Mouse (Mus musculus) small intestine, adult 2 months (tissue): ENCODE data around the gene Nap1l4. TPM values are rescaled to one million over a fixed set of nuclear protein-coding genes. Genes with fewer than 3 reads are reported as not detected.

Experiments used
- H3K27ac ChIP-seq: fragments of 200-500 bp; 2 replicates; pipeline ENCODE4 v1.5.1; 2012; ENCODE audit warnings: low read depth, low read length, control low read depth, inconsistent platforms; ENCODE audit not compliant: insufficient read depth
- H3K27me3 ChIP-seq: fragments of 200-500 bp; 2 replicates; pipeline ENCODE4 v1.6.1; 2012; ENCODE audit warnings: mild to moderate bottlenecking, moderate library complexity, low read length, inconsistent platforms; ENCODE audit not compliant: control insufficient read depth, insufficient read depth
- H3K36me3 ChIP-seq: fragments of 200-500 bp; 2 replicates; pipeline ENCODE4 v1.6.1; 2012; ENCODE audit warnings: mild to moderate bottlenecking, low read length, control low read depth, inconsistent platforms; ENCODE audit not compliant: control insufficient read depth, insufficient read depth
- H3K4me1 ChIP-seq: fragments of 200-500 bp; 2 replicates; pipeline ENCODE4 v1.6.1; 2012; ENCODE audit warnings: low read length, inconsistent platforms, mixed read lengths; ENCODE audit not compliant: control insufficient read depth, insufficient read depth, insufficient read length
- H3K4me3 ChIP-seq: fragments of 200-500 bp; 2 replicates; pipeline ENCODE4 v1.5.1; 2012; ENCODE audit warnings: low read depth, mild to moderate bottlenecking, control low read depth, inconsistent platforms, low read length, moderate library complexity
- CTCF ChIP-seq: fragments of 200-500 bp; IDR thresholded peaks from 2 replicates; pipeline ENCODE4 v1.5.1; 2012; ENCODE audit warnings: low read depth, mild to moderate bottlenecking, control low read depth, inconsistent platforms, low read length, moderate library complexity, mixed read lengths; ENCODE audit not compliant: insufficient replicate concordance, insufficient read length; ENCODE audit errors: extremely low read depth
- POLR2A ChIP-seq: fragments of 200-500 bp; IDR thresholded peaks from 2 replicates; pipeline ENCODE4 v1.6.1; 2012; ENCODE audit warnings: low read depth, mild to moderate bottlenecking, control low read depth, inconsistent platforms, low read length, moderate library complexity
- WGBS: fragments of 180-500 bp; shearing (Covaris S2); methylation state at CpG from one replicate; pipeline ENCODE4 v1.1.7; 2018; 5-methylcytosine and 5-hydroxymethylcytosine counted together
- polyA plus RNA-seq: library from polyadenylated mRNA; depleted of rRNA; stranded (reverse); fragments of >200 nt; gene quantifications from 2 replicates; pipeline ENCODE4 v1.2.3, GENCODE M21; 2012

Nap1l4 gene
- polyA plus RNA-seq, 1 experiment = 35.8 TPM

DNA sequence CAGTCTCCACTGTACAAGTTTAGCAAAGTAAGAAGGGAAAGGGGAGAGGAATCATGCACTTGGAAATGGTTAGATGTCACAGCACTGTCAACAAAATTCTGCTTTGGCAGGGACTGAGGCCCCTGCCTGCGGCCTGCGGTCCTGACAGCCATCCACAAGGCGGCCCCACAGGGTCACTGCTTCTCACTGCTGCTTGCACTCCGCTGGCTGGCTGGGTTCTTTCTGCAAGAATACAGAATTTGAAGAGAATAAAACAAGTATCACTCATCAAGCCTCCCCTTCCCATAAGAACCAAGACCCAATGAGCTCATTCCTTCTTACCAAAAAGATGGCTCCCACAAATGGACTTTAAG, 34.5 kb downstream of the Nap1l4 start:
- no peak overlapping the region for H3K27ac ChIP-seq
- WGBS = 98% methylated on average over 4 of the region's 4 CpGs
- H3K4me1 ChIP-seq = no peaks in the 10 kb centered on the region
- H3K27me3 ChIP-seq = no peaks in the 10 kb centered on the region
- no peak overlapping the region for H3K4me3 ChIP-seq
- no peak for TF ChIP-seq CTCF
- TF ChIP-seq POLR2A = no peak
- H3K36me3 ChIP-seq = peaks cover 55% of the 10 kb centered on the region

GRCm38 (mm10) chr7:143513763-143514415, 35.0 kb downstream of the Nap1l4 start:
- WGBS = 77% methylated on average over 10 of the region's 10 CpGs
- no peak for TF ChIP-seq CTCF
- no peak for TF ChIP-seq POLR2A
- H3K36me3 ChIP-seq = peaks cover 50% of the 10 kb centered on the region

GRCm38 (mm10) chr7:143511335-143511712, 37.6 kb downstream of the Nap1l4 start:
- H3K4me1 ChIP-seq = no peaks in the 10 kb centered on the region
- TF ChIP-seq CTCF (no peak), POLR2A (no peak)
- H3K36me3 ChIP-seq = peaks cover 27% of the 10 kb centered on the region
- no peak overlapping the region for H3K27ac ChIP-seq
- no peak overlapping the region for H3K4me3 ChIP-seq
- H3K27me3 ChIP-seq = no peaks in the 10 kb centered on the region

More at GRCm38 (mm10) chr7:143513763-143514415, 35.0 kb downstream of the Nap1l4 start:
- no peak overlapping the region for H3K27ac ChIP-seq
- H3K4me1 ChIP-seq = no peaks in the 10 kb centered on the region
- no peak overlapping the region for H3K4me3 ChIP-seq
- H3K27me3 ChIP-seq = no peaks in the 10 kb centered on the region

DNA sequence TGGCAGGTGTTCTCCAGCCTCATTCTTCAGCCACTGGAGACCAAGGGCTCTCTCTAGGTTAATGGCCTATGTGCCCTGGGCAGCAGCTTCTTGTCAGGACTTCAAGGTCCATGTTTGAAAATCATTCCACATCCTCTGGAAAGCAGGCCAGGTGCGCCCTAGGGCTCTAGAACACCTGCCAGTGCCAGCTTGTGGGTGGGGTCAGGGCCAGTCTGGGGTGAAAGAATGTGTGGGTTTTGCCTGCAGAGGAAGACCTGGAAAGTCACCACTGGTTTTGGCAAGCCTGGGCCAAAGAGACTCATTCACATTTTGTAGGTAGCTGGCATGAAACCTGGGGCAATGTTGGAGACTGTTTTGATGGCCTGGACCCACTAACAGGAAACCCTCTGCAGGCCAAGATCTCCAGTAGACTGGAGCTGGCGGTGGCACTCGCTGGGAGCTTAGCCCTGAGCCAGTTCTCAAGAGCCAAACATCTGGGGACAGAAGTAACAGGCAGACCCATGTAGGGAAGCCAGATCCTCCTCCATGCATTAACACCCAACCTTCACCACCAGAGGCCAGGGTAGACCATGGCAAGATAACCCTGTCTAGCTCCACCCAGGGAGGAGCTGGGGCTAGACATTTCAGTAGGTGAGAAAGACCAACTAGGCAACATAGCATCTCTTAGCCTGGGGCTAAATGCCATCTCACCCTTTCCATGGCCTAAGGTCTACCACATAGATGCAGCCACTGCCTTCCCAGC, 38.1 kb downstream of the Nap1l4 start:
- Histone ChIP-seq H3K4me3 (no peak overlapping the region), H3K27ac (no peak overlapping the region), H3K4me1 (no peaks in the 10 kb centered on the region), H3K27me3 (no peaks in the 10 kb centered on the region), H3K36me3 (peaks cover 22% of the 10 kb centered on the region)
- TF ChIP-seq CTCF (no peak), POLR2A (no peak)
- 51% methylated on average over 3 of the region's 3 CpGs for WGBS

GRCm38 (mm10) chr7:143509566-143509965, 39.3 kb downstream of the Nap1l4 start:
- Histone ChIP-seq H3K36me3 (peaks cover 10% of the 10 kb centered on the region), H3K27ac (no peak overlapping the region), H3K27me3 (no peaks in the 10 kb centered on the region), H3K4me1 (no peaks in the 10 kb centered on the region), H3K4me3 (no peak overlapping the region)
- 82% methylated on average over 1 of the region's 1 CpGs for WGBS
- TF ChIP-seq CTCF (no peak), POLR2A (no peak)

GRCm38 (mm10) chr7:143506675-143507074, 42.2 kb downstream of the Nap1l4 start:
- TF ChIP-seq POLR2A (no peak), CTCF (no peak)
- H3K27me3 ChIP-seq = peaks cover 3% of the 10 kb centered on the region; the same call in 1 of the 2 replicates
- no peaks in the 10 kb centered on the region for H3K36me3 ChIP-seq
- no peak overlapping the region for H3K4me3 ChIP-seq
- H3K27ac ChIP-seq = no peak overlapping the region
- peaks cover 5% of the 10 kb centered on the region for H3K4me1 ChIP-seq
- whole genome bisulfite sequencing = 30% methylated on average over 7 of the region's 7 CpGs

GRCm38 (mm10) chr7:143506271-143506670, 42.6 kb downstream of the Nap1l4 start:
- WGBS = 64% methylated on average over 7 of the region's 7 CpGs
- Histone ChIP-seq H3K27me3 (peaks cover 6% of the 10 kb centered on the region; the same call in 1 of the 2 replicates), H3K4me1 (peaks cover 7% of the 10 kb centered on the region), H3K36me3 (no peaks in the 10 kb centered on the region), H3K4me3 (no peak overlapping the region), H3K27ac (no peak overlapping the region)
- no peak for TF ChIP-seq POLR2A
- TF ChIP-seq CTCF = no peak
